Mouse (Mus musculus) right cerebral cortex, adult 2 months (tissue): ENCODE data around the gene Scgb1c1.

ENCODE experiments used
- DNase-seq, 2 experiments: peaks; one replicate each; pipeline ENCODE4 v3.0.0; 2021 to 2022; ENCODE audit warnings: low spot score in 2 of 2

The Scgb1c1 gene

DNA sequence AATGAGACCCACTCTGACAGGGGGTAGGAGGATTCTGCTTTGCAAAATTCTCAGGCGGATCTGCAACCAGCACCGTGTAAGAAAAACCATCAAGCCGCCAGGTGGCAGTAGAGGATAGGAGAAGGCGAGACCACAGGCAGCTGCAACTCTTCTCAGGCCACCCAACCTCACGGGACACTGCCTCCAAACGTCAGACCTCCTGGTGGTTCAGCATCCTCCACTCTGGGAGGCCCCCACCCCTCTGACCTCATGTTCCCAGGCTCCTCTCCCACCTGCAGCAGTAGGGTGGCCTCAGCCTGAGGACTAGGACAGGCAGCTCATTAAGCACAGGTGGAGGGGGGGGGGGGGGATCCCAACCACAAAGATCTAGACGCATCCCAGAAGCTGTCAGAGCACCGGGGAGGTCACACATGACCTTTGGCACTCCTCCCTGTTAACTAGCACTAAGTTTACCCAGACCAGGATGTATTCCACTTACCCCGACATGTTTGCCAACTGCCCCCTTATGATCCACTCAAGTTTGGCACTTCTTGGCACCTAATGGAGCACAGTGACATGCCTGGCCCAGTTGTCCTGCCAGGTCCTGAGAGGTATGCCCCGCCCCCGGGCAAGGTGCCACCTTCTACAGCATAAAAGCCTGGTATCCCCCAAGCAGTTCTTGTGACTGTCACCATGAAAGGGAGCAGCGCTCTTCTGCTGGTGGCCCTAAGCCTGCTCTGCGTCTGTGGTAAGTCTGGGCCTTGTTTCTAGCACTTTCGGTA, at the start of gene Scgb1c1:
Gene Scgb1c1 (plus strand): TSS at position 643 of the 761 bp plus-strand sequence.
- DNase-seq: peak; percentile 86 to 97

- DNase-seq: no peak
Observed at GRCm38 (mm10) chr7:140797619-140798018, 47.7 kb upstream of the Scgb1c1 start.

- no peak for DNase-seq
Observed at GRCm38 (mm10) chr7:140798212-140798611, 47.1 kb upstream of the Scgb1c1 start.

- DNase-seq: no peak
Observed at GRCm38 (mm10) chr7:140802629-140803028, 42.7 kb upstream of the Scgb1c1 start.

DNA sequence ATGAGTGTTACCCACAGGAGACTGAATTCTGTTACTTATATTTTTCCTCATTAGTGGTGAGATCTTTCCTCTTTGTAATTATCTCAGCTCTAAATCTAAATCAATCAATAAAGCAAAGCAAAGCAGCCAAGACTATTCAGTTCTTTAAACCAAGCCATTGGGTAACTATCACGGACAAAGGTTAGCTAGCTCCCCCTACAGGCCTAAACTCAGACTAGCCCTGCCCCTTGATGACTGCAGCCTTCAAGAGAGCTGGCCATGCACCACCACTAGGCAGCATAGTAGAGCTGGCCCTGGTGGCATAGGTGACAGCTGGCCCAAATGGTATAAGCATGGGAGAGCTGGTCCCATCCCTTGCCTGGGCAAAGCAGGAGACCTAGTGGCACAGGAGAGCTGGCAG, 39.6 kb upstream of the Scgb1c1 start:
- DNase-seq: peak; percentile 67 to 79

- DNase-seq: no peak
Observed at GRCm38 (mm10) chr7:140810496-140810895, 34.9 kb upstream of the Scgb1c1 start.

DNA sequence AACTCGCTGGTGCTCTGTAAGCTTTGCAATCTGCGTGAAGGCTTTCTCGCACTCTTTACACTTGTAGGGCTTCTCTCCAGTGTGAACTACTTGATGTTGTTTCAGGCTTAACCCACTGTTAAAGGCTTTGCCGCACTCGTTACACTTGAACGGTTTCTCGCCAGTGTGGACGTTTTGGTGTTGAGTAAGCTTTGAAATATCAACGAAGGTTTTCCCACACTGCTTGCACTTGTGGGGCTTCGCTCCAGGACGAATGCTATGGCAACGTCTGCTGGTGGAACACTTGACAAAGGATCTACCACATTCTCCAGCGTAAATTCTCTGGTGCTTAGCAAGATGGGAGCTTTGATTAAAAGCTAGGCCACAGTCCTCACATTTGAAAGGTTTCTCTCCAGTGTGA, 33.6 kb upstream of the Scgb1c1 start:
- no peak for DNase-seq

DNA sequence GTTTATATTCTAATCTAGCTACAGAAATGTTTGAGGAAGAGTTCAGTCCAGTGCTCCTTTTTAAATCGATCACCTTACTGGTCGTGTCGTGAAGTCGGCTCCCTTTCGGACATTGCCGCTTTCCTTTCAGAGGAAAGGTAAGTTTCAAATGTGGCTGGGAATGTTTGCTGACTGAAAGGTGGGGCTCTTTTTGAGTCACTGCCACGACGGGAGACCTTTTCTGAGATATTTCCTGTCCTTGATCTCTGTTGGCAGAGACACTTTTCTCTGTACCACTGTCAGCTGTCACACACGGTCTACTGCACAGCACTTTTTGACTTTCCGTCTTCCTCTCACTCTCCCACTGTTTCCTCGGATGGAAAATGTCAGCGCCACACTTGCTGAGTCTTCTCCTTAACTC, 32.5 kb upstream of the Scgb1c1 start:
- DNase-seq: no peak

- DNase-seq: no peak
Observed at GRCm38 (mm10) chr7:140820173-140820572, 25.2 kb upstream of the Scgb1c1 start.

GRCm38 (mm10) chr7:140821305-140821652, 24.1 kb upstream of the Scgb1c1 start:
- DNase-seq: peak in 1 of 2 experiments; percentile 69

DNA sequence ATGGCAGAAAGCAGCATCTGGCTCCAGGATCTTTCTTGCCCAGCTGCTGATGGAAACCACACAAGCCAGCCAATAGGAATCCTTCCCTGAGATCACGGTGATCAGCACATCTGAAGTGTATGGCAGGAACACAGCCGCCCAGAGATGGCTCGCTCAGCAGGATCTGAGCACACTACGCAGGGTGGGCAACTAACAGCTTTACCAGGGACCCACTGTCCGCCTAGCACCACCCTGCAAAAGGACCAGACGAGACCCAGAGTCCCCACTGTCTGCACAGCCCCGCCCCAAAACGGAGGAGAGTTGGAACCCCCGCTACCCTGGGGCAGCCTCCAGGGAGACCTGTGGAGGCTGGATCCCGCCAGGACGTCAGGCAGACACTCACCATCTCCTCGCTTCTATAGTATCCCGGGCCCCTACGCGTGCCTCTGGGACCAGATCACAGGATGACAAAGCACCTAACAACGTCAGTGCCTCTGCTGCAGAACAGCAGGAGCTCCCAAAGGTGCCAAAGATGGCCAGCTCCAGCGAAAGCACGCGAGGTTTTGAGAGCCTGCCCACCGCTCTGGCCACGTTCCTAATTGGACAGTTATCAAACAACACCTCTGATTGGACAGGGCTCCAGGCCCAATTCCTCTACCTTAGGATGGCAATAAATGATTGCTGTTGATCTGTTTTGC, 23.6 kb upstream of the Scgb1c1 start, which contains the start of gene Zfp941:
Gene Zfp941 (minus strand): TSS at position 526 of the 677 bp plus-strand sequence.
- DNase-seq: peak; percentile 76 to 78

GRCm38 (mm10) chr7:140822731-140823130, 22.6 kb upstream of the Scgb1c1 start:
- DNase-seq: no peak

DNA sequence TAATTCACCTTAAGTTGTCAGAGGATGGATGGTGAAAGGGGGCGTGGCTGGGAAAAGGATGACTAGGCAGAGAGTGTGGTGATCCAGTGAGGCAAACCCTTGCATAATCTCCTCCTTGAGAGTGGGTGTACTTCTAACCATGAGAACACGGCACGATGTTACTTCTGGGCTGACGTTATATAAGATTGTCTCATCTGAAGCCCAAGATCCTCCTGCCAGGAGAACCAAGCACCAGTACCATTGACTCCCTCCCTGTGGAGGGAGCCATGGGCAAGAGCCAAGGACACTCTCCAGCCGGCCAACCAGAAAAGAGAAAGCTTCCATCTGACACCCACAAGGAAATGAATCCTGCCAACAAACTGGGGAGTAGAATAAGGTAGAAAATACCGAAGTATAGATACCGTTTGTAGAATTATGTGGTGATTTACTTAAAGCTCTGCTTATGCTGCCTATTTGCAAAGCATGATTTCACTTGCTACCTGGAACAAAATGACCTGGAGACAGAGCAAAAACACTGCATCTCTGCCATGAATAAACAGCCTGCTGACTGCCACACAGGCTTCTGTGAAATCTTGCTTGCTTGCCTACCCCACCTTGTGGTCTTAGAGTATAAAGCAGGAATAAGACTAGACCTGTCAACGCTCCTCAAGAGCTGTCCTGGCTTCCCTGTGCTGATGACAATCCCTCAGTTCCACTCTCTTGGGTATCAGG, 17.0 kb upstream of the Scgb1c1 start:
- peak; percentile 65 to 68 for DNase-seq

GRCm38 (mm10) chr7:140831447-140831846, 13.9 kb upstream of the Scgb1c1 start:
- DNase-seq: no peak

- no peak for DNase-seq
Observed at GRCm38 (mm10) chr7:140833341-140833740, 12.0 kb upstream of the Scgb1c1 start.

DNA sequence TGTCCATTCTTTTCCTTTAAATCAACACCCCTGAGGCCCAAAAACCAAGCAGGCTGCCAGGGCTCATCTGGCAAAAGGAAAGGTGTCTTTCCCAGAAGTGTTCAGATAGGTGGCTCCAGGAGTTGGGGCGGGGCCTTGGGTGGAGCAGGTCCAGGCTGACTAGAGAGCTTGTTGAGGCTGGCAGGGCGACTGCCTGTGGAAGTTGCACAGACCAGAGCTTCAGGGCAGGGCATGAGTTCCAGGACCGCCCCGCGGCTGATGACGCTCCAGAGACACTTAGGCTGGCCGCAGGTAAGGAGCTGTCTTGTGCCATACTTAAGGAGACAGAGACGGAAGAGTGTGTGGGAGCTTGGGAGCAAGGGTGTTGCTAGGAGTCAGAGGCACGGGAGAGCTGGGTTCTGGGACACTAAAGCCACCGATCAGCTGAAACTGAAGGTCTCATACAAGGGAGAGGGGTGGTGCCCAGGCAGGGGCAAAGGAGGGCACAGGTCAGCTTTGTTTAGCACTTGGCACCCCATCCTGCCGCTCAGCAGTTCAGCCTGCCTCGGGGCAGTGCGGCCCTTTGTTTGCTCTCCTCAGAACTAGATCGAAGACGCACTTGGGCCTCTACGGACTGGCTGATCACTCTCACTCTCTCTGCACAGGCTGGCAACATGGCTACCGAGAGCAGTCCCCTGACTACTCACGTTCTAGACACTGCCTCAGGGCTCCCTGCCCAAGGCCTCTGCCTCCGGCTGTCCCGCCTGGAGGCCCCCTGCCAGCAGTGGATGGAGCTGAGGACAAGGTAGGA, 10.2 kb upstream of the Scgb1c1 start, which contains the start of gene Urah:
Gene Urah (plus strand): TSS at position 51 of the 790 bp plus-strand sequence.
- DNase-seq: no peak

GRCm38 (mm10) chr7:140835758-140836087, 9.6 kb upstream of the Scgb1c1 start:
- DNase-seq: no peak

DNA sequence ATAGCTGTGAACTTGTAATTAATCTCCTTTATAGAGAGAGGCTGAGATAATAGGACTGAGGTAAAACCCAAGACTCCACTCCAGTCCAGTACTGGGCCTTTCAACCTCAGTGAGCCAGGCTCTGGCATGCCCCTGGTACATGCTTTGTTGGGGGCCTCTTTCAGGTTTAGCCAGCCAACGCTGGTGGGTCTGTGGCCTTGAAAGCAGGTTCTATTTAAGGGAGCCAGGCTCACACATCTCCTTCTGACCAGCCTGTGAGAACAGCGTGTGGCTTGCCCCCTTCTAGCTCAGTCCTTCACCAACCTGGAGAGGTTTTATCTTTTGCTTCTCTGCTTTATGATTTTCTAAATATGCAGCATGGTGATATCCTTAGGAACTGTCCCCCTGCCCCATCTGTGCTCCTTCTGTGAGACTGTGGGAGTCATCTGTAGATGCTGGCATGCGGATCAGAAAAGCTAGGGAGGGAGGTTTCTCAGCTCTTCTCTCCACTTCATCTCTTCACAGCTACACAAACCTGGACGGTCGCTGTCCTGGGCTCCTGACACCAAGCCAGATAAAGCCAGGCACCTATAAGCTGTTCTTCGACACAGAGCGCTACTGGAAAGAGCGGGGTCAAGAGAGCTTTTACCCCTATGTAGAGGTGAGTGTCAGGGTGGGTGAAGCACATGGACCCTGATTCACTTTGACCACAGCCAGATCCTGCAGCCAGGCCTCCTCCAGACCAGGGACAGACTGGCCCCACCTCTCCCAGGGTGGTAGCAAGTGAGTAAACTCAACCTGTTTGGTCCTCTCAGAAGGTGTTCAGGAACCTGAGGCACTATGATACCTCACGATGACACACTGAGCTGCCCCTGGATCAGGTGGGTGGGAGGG, 8.9 kb upstream of the Scgb1c1 start:
- peak in 1 of 2 experiments; percentile 40 for DNase-seq

DNA sequence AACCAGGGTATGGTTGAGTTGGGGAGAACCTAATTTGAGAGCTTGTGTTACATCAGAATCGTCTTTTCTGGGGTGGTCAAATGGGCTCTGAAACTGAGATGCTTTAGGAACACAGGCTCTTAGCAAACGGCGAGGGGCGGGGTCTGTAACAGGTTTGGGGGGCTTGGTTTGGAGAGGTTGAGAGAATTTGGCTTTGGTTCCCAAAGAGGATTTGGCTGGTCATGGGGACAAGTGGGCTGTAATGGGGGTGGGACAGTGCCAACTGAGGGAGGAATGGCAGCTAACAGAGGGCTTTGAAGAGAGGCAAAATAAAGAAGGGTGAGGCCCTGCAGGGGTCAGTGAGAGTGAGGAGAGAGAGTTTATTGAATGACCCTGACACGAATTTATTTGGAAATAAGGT, 5.8 kb upstream of the Scgb1c1 start:
- DNase-seq: no peak
